Mouse (Mus musculus) CH12.LX (cell line): Measurements from ENCODE around the gene Slc15a5. TPM values are rescaled to one million over a fixed set of nuclear protein-coding genes. Genes with fewer than 3 reads are reported as not detected.

Experiments used
- DNase-seq: peaks from one replicate; pipeline ENCODE4 v3.0.0-alpha.2; 2013; ENCODE audit errors: extremely low read depth
- H3K27ac ChIP-seq: 2 replicates; pipeline ENCODE4 v1.5.1; 2012; ENCODE audit warnings: low read depth, mild to moderate bottlenecking, control low read depth, moderate library complexity; ENCODE audit not compliant: insufficient read depth
- H3K27me3 ChIP-seq: replicated peaks from 2 replicates; pipeline ENCODE3; 2012; ENCODE audit warnings: inconsistent platforms
- H3K36me3 ChIP-seq, 2 experiments: replicated peaks in 1 of 2; 2 replicates each; pipeline versions ENCODE3 to v1.6.1; 2012; ENCODE audit warnings: inconsistent platforms in 1 of 2, low read length in 1 of 2, mild to moderate bottlenecking in 1 of 2, mixed read lengths in 1 of 2, moderate library complexity in 1 of 2; ENCODE audit not compliant: control insufficient read depth in 1 of 2, insufficient read depth in 1 of 2
- H3K4me1 ChIP-seq, 2 experiments: 2 replicates each; pipeline ENCODE4 v1.6.1; 2012; ENCODE audit warnings: inconsistent platforms in 1 of 2, moderate library complexity in 1 of 2; ENCODE audit not compliant: insufficient read depth in 2 of 2, control insufficient read depth in 1 of 2
- H3K4me2 ChIP-seq: 2 replicates; pipeline ENCODE4 v1.6.1; 2012; ENCODE audit warnings: low read depth, mild to moderate bottlenecking, control low read depth; ENCODE audit not compliant: poor library complexity, insufficient read depth, severe bottlenecking
- H3K4me3 ChIP-seq, 3 experiments: fragments of 150-350 bp in 1 of 3; sonication (generic) in 1 of 3; replicated peaks in 1 of 3; 2 replicates each; pipeline versions ENCODE3 to v1.5.1; 2011 to 2012; ENCODE audit warnings: low read depth in 2 of 3, low read length in 2 of 3, mild to moderate bottlenecking in 2 of 3, moderate library complexity in 2 of 3, control low read depth in 1 of 3, improper control_type of control experiment in 1 of 3, inconsistent platforms in 1 of 3, mixed read lengths in 1 of 3; ENCODE audit not compliant: poor library complexity in 1 of 3
- H3K79me2 ChIP-seq: replicated peaks from 2 replicates; pipeline ENCODE4 v1.6.1; 2012; ENCODE audit warnings: mild to moderate bottlenecking, moderate library complexity; ENCODE audit not compliant: control insufficient read depth, poor library complexity, insufficient read depth, severe bottlenecking; ENCODE audit errors: extremely low read depth
- H3K9ac ChIP-seq: 2 replicates; pipeline ENCODE4 v1.6.1; 2012; ENCODE audit warnings: low read depth, mild to moderate bottlenecking, control low read depth, moderate library complexity; ENCODE audit not compliant: insufficient read depth
- H3K9me3 ChIP-seq: replicated peaks from 2 replicates; pipeline ENCODE3; 2012; ENCODE audit warnings: low read length, inconsistent platforms, mixed read lengths
- CHD1 ChIP-seq: IDR thresholded peaks from 2 replicates; pipeline ENCODE4 v1.6.1; 2012; ENCODE audit warnings: low read depth, low read length, improper control_type of control experiment, inconsistent platforms
- CHD2 ChIP-seq: IDR thresholded peaks from 2 replicates; pipeline ENCODE4 v1.6.1; 2011; ENCODE audit warnings: low read length, improper control_type of control experiment
- CTCF ChIP-seq, 2 experiments: IDR thresholded peaks in 1 of 2; conservative IDR thresholded peaks in 1 of 2; 2 replicates each; pipeline ENCODE4 v1.5.1; 2011 to 2012; ENCODE audit warnings: low read depth in 2 of 2, low read length in 2 of 2, improper control_type of control experiment in 1 of 2, inconsistent platforms in 1 of 2, mild to moderate bottlenecking in 1 of 2, moderate library complexity in 1 of 2
- E2F4 ChIP-seq: IDR thresholded peaks from 2 replicates; pipeline ENCODE4 v1.6.1; 2011; ENCODE audit warnings: low read depth, low read length, improper control_type of control experiment; ENCODE audit not compliant: insufficient replicate concordance
- ELF1 ChIP-seq: IDR thresholded peaks from 2 replicates; pipeline ENCODE4 v1.6.1; 2014; ENCODE audit warnings: low read depth, mild to moderate bottlenecking, inconsistent platforms, low read length, improper control_type of control experiment
- GABPA ChIP-seq: IDR thresholded peaks from 2 replicates; pipeline ENCODE4 v1.6.1; 2012; ENCODE audit warnings: low read depth, low read length, improper control_type of control experiment, inconsistent platforms; ENCODE audit not compliant: insufficient replicate concordance
- JUN ChIP-seq: IDR thresholded peaks from 2 replicates; pipeline ENCODE4 v1.6.1; 2011; ENCODE audit warnings: low read depth, mild to moderate bottlenecking, low read length, improper control_type of control experiment, moderate library complexity; ENCODE audit not compliant: insufficient read depth
- JUND ChIP-seq: conservative IDR thresholded peaks from 2 replicates; pipeline ENCODE4 v1.6.1; 2011; ENCODE audit warnings: low read depth, low read length, improper control_type of control experiment
- KAT2A ChIP-seq: IDR thresholded peaks from 2 replicates; pipeline ENCODE4 v1.6.1; 2012; ENCODE audit warnings: low read length, improper control_type of control experiment, inconsistent platforms; ENCODE audit not compliant: insufficient replicate concordance
- NRF1 ChIP-seq: IDR thresholded peaks from 2 replicates; pipeline ENCODE4 v1.6.1; 2014; ENCODE audit warnings: low read depth, mild to moderate bottlenecking, inconsistent platforms, low read length, improper control_type of control experiment, moderate library complexity
- PAX5 ChIP-seq: IDR thresholded peaks from 2 replicates; pipeline ENCODE4 v1.6.1; 2012; ENCODE audit warnings: low read length, inconsistent platforms, mixed read lengths
- POLR2A ChIP-seq: IDR thresholded peaks from 2 replicates; pipeline ENCODE4 v1.6.1; 2011; ENCODE audit warnings: low read depth, mild to moderate bottlenecking, improper control_type of control experiment, low read length
- RAD21 ChIP-seq: IDR thresholded peaks from 2 replicates; pipeline ENCODE4 v1.6.1; 2011; ENCODE audit warnings: low read depth, mild to moderate bottlenecking, low read length, improper control_type of control experiment, moderate library complexity
- RCOR1 ChIP-seq: conservative IDR thresholded peaks from 2 replicates; pipeline ENCODE4 v1.6.1; 2012; ENCODE audit warnings: low read depth, mild to moderate bottlenecking, inconsistent platforms, low read length, improper control_type of control experiment
- SMC3 ChIP-seq: IDR thresholded peaks from 2 replicates; pipeline ENCODE4 v1.6.1; 2011; ENCODE audit warnings: low read depth, low read length, improper control_type of control experiment
- TCF12 ChIP-seq: IDR thresholded peaks from 2 replicates; pipeline ENCODE4 v1.6.1; 2014; ENCODE audit warnings: low read depth, mild to moderate bottlenecking, inconsistent platforms, low read length, improper control_type of control experiment
- USF1 ChIP-seq: IDR thresholded peaks from 2 replicates; pipeline ENCODE4 v1.6.1; 2014; ENCODE audit warnings: low read depth, mild to moderate bottlenecking, inconsistent platforms, low read length, improper control_type of control experiment
- USF2 ChIP-seq: conservative IDR thresholded peaks from 2 replicates; pipeline ENCODE4 v1.6.1; 2011; ENCODE audit warnings: low read depth, low read length, improper control_type of control experiment
- ZKSCAN1 ChIP-seq: IDR thresholded peaks from 2 replicates; pipeline ENCODE4 v1.6.1; 2012; ENCODE audit warnings: low read depth, inconsistent platforms, low read length, improper control_type of control experiment, borderline replicate concordance
- dilution Hi-C: fragments of 300-500 bp; cut with MboI; formaldehyde crosslinking; loops from 2 replicates; pipeline ENCODE4 v1.14.3; 2020; ENCODE audit warnings: low sequenced_read_pairs; ENCODE audit not compliant: extremely low pct_unique_long_range_greater_than_20kb, extremely low pct_ligation_motif_present
- in situ Hi-C: fragments of 300-500 bp; cut with MboI; formaldehyde crosslinking; loops from 3 replicates; pipeline ENCODE4 v1.14.3; 2019; ENCODE audit warnings: low sequenced_read_pairs, low pct_ligation_motif_present, low pct_unique_long_range_greater_than_20kb, mixed read lengths
- polyA plus RNA-seq: library from polyadenylated mRNA; unstranded; fragments of >175 nt; gene quantifications from 2 replicates; pipeline ENCODE4 v1.2.1, GENCODE M21; 2012; ENCODE audit warnings: low read depth; ENCODE audit not compliant: insufficient read length
- total RNA-seq, 2 experiments: library from RNA; depleted of rRNA; stranded (reverse); fragments of 300-350 nt in 1 of 2; fragments of >200 nt in 1 of 2; gene quantifications; 2 replicates each; pipeline ENCODE4 v1.2.3; 2012 to 2014

The Slc15a5 gene
- total and polyA plus RNA-seq, 3 experiments = not detected

- H3K36me3 ChIP-seq = no peaks in the 10 kb centered on the region
- H3K9me3 ChIP-seq = peaks cover 51% of the 10 kb centered on the region
- H3K27me3 ChIP-seq = no peaks in the 10 kb centered on the region
- H3K4me2 ChIP-seq = no peak overlapping the region
- H3K4me3 ChIP-seq = no peak overlapping the region
- TF ChIP-seq KAT2A = no peak
- no peak for TF ChIP-seq USF2
- no peak for TF ChIP-seq JUND
- TF ChIP-seq SMC3 = no peak
- TF ChIP-seq NRF1 = no peak
- no peak for TF ChIP-seq CTCF (conservative IDR thresholded peaks at IDR 0.05 in 1 of 2, IDR thresholded peaks at IDR 0.05 in 1 of 2; ENCODE audit: low read depth in 2 of 2, low read length in 2 of 2)
- TF ChIP-seq RAD21 = no peak
- no peak for TF ChIP-seq E2F4
- no peak for TF ChIP-seq CHD1
- no peak for TF ChIP-seq JUN
- no peak for DNase-seq
- in situ Hi-C loops (no loop called here), dilution Hi-C loops (no loop called here)
- no peaks in the 10 kb centered on the region for H3K79me2 ChIP-seq
- no peak overlapping the region for H3K9ac ChIP-seq
- no peaks in the 10 kb centered on the region for H3K4me1 ChIP-seq
- H3K27ac ChIP-seq = no peak overlapping the region
Measured at GRCm38 (mm10) chr6:138054166-138054565, 25.6 kb downstream of the Slc15a5 start.

GRCm38 (mm10) chr6:138053686-138054085 lies 26.0 kb downstream of the Slc15a5 start:
- no peak overlapping the region for H3K9ac ChIP-seq
- no peaks in the 10 kb centered on the region for H3K36me3 ChIP-seq
- no peak overlapping the region for H3K27ac ChIP-seq
- H3K9me3 ChIP-seq = peaks cover 52% of the 10 kb centered on the region
- H3K4me1 ChIP-seq = no peaks in the 10 kb centered on the region
- in situ Hi-C loops = no loop called here
- H3K4me2 ChIP-seq = no peak overlapping the region
- no peak overlapping the region for H3K4me3 ChIP-seq
- H3K27me3 ChIP-seq = no peaks in the 10 kb centered on the region
- TF ChIP-seq USF1 (no peak), E2F4 (no peak), PAX5 (no peak), RCOR1 (no peak), GABPA (no peak), ZKSCAN1 (no peak), ELF1 (no peak), CHD1 (no peak), TCF12 (no peak), CTCF (conservative IDR thresholded peaks at IDR 0.05 in 1 of 2, IDR thresholded peaks at IDR 0.05 in 1 of 2; ENCODE audit: low read depth in 2 of 2, low read length in 2 of 2) (no peak), POLR2A (no peak), CHD2 (no peak)
- no peak for DNase-seq
- no peaks in the 10 kb centered on the region for H3K79me2 ChIP-seq
- dilution Hi-C loops = no loop called here
